In genomic region chr16:88728812-88729275, GRCm38 (mm10) we compare ENCODE assay signal across 24 mouse cellular contexts. TPM values are rescaled to one million over a fixed set of nuclear protein-coding genes. Genes with fewer than 3 reads are reported as not detected.
DNase-seq lines count a peak whose midpoint lies in the region; ATAC-seq and TF ChIP-seq lines count a peak whose summit lies in the region.
"Had no signal": no experiment of that assay in that cellular context is flagged by ENCODE, and none has a peak within 500 bp of the region (broad histone marks: within the 10 kb centered on the region; RNA-seq: fewer than 3 reads in every experiment).

Krtap13-1 (plus strand) TSS chr16:88728862.

- H3K9me3 ChIP-seq in forebrain, embryonic 14.5 days (replicated peaks; ENCODE audit: control insufficient read depth, low read length), result no peaks in the 10 kb centered on the region
- H3K9me3 ChIP-seq in forebrain, embryonic 11.5 days (ENCODE audit: control insufficient read depth, low read length), result no peaks in the 10 kb centered on the region
- H3K9me3 ChIP-seq in midbrain, postnatal 0 days (ENCODE audit: low read length), result no peaks in the 10 kb centered on the region
- H3K9me3 ChIP-seq in midbrain, embryonic 14.5 days (ENCODE audit: control insufficient read depth, low read length), result no peaks in the 10 kb centered on the region
- H3K9me3 ChIP-seq: embryonic facial prominence, embryonic 12.5 days; heart, embryonic 15.5 days; hindbrain, embryonic 15.5 days; limb, embryonic 15.5 days; midbrain, embryonic 12.5 days had no signal

- H3K4me2 ChIP-seq in forebrain, embryonic 14.5 days (ENCODE audit: low read length), result no peak within 1 kb of the TSS
- no peak within 1 kb of the TSS for H3K4me2 ChIP-seq in forebrain, embryonic 11.5 days (ENCODE audit: low read depth, low read length, severe bottlenecking)
- no peak within 1 kb of the TSS for H3K4me2 ChIP-seq in midbrain, postnatal 0 days (ENCODE audit: low read depth, low read length, poor library complexity, severe bottlenecking)
- H3K4me2 ChIP-seq in midbrain, embryonic 14.5 days (ENCODE audit: low read length), result no peak within 1 kb of the TSS
- H3K4me2 ChIP-seq: embryonic facial prominence, embryonic 12.5 days; heart, embryonic 15.5 days; hindbrain, embryonic 15.5 days; limb, embryonic 15.5 days; midbrain, embryonic 12.5 days had no signal

- WGBS in forebrain, embryonic 14.5 days, result 75% methylated on average over 4 of the region's 4 CpGs
- WGBS in forebrain, embryonic 11.5 days, result 85% methylated on average over 4 of the region's 4 CpGs
- WGBS in midbrain, postnatal 0 days, result 84% methylated on average over 4 of the region's 4 CpGs
- WGBS in midbrain, embryonic 14.5 days, result 86% methylated on average over 4 of the region's 4 CpGs

- no peak for TF ChIP-seq CTCF in midbrain, postnatal 0 days (IDR thresholded peaks at IDR 0.05)
- no peak for TF ChIP-seq CTCF in gastrocnemius, adult 2 months (IDR thresholded peaks at IDR 0.05)

- H3K4me3 ChIP-seq in forebrain, embryonic 14.5 days (ENCODE audit: low read depth, low read length), result no peak within 1 kb of the TSS
- H3K4me3 ChIP-seq in forebrain, embryonic 11.5 days (ENCODE audit: low read depth, low read length), result no peak within 1 kb of the TSS
- no peak within 1 kb of the TSS for H3K4me3 ChIP-seq in midbrain, postnatal 0 days (ENCODE audit: low read depth, low read length)
- H3K4me3 ChIP-seq in midbrain, embryonic 14.5 days (replicated peaks; ENCODE audit: low read depth, low read length), result no peak within 1 kb of the TSS
- H3K4me3 ChIP-seq in gastrocnemius, adult 2 months, result no peak within 1 kb of the TSS
- H3K4me3 ChIP-seq: embryonic facial prominence, embryonic 12.5 days; heart, embryonic 15.5 days; hindbrain, embryonic 15.5 days; limb, embryonic 15.5 days; midbrain, embryonic 12.5 days had no signal

- intact Hi-C loops in gastrocnemius, adult 2 months (cut with DNase I), result no loop called here
- intact Hi-C loops in heart, postnatal 36 days (cut with DNase I), result no loop called here

- no peak within 1 kb of the TSS for H3K27ac ChIP-seq in forebrain, embryonic 14.5 days (ENCODE audit: low read depth, low read length)
- H3K27ac ChIP-seq in forebrain, embryonic 11.5 days (ENCODE audit: low read depth, low read length), result no peak within 1 kb of the TSS
- no peak within 1 kb of the TSS for H3K27ac ChIP-seq in midbrain, postnatal 0 days (ENCODE audit: low read depth, low read length)
- no peak within 1 kb of the TSS for H3K27ac ChIP-seq in midbrain, embryonic 14.5 days (replicated peaks; ENCODE audit: low read depth, low read length)
- H3K27ac ChIP-seq in gastrocnemius, adult 2 months, result no peak within 1 kb of the TSS
- H3K27ac ChIP-seq: embryonic facial prominence, embryonic 12.5 days; heart, embryonic 15.5 days; hindbrain, embryonic 15.5 days; limb, embryonic 15.5 days; midbrain, embryonic 12.5 days; stomach, postnatal 0 days had no signal

- peak; percentile 10 for DNase-seq in forebrain, embryonic 14.5 days (ENCODE audit: low spot score)
- no peak for DNase-seq in forebrain, embryonic 11.5 days (ENCODE audit: low spot score)
- peak; percentile 42 for DNase-seq in midbrain, postnatal 0 days (ENCODE audit: low spot score)
- no peak for DNase-seq in midbrain, embryonic 14.5 days
- DNase-seq in gastrocnemius, adult 2 months, result peak; percentile 65
- DNase-seq in heart, postnatal 36 days, result no peak
- no peak for DNase-seq in spleen, adult 18-20 months
- DNase-seq in thymus, postnatal 4 days, result no peak
- DNase-seq: kidney, adult 18-20 months; kidney, postnatal 36 days; lung, adult 18-20 months; lung, postnatal 4 days; thymus, postnatal 36 days had no signal

- H3K36me3 ChIP-seq in forebrain, embryonic 14.5 days (ENCODE audit: control insufficient read depth, insufficient read depth, low read length), result no peaks in the 10 kb centered on the region
- H3K36me3 ChIP-seq in forebrain, embryonic 11.5 days (ENCODE audit: control insufficient read depth, insufficient read depth, low read length), result no peaks in the 10 kb centered on the region
- no peaks in the 10 kb centered on the region for H3K36me3 ChIP-seq in midbrain, postnatal 0 days (ENCODE audit: insufficient read depth, low read length)
- no peaks in the 10 kb centered on the region for H3K36me3 ChIP-seq in midbrain, embryonic 14.5 days (ENCODE audit: control insufficient read depth, insufficient read depth, low read length)
- H3K36me3 ChIP-seq: embryonic facial prominence, embryonic 12.5 days; heart, embryonic 15.5 days; hindbrain, embryonic 15.5 days; limb, embryonic 15.5 days; midbrain, embryonic 12.5 days had no signal

- H3K9ac ChIP-seq in forebrain, embryonic 14.5 days (ENCODE audit: low read length), result no peak within 1 kb of the TSS
- no peak within 1 kb of the TSS for H3K9ac ChIP-seq in forebrain, embryonic 11.5 days (ENCODE audit: low read length)
- H3K9ac ChIP-seq in midbrain, postnatal 0 days (replicated peaks; ENCODE audit: low read length, poor library complexity, severe bottlenecking), result no peak within 1 kb of the TSS
- no peak within 1 kb of the TSS for H3K9ac ChIP-seq in midbrain, embryonic 14.5 days (replicated peaks; ENCODE audit: low read length)
- H3K9ac ChIP-seq: embryonic facial prominence, embryonic 12.5 days; heart, embryonic 15.5 days; hindbrain, embryonic 15.5 days; limb, embryonic 15.5 days; midbrain, embryonic 12.5 days had no signal

- no peak; the same call in 1 of the 2 replicates for ATAC-seq in forebrain, embryonic 14.5 days
- ATAC-seq in forebrain, embryonic 11.5 days (replicated peaks; ENCODE audit: low FRiP score), result no peak
- no peak for ATAC-seq in midbrain, postnatal 0 days (ENCODE audit: low FRiP score)
- ATAC-seq in midbrain, embryonic 14.5 days (ENCODE audit: low FRiP score, low TSS enrichment), result no peak
- ATAC-seq: Patski had no signal

- no peaks in the 10 kb centered on the region for H3K4me1 ChIP-seq in forebrain, embryonic 14.5 days (ENCODE audit: control insufficient read depth, insufficient read depth, low read length)
- no peaks in the 10 kb centered on the region for H3K4me1 ChIP-seq in forebrain, embryonic 11.5 days (replicated peaks; ENCODE audit: control insufficient read depth, insufficient read depth, low read length)
- H3K4me1 ChIP-seq in midbrain, postnatal 0 days (ENCODE audit: insufficient read depth, low read length), result no peaks in the 10 kb centered on the region
- H3K4me1 ChIP-seq in midbrain, embryonic 14.5 days (ENCODE audit: control insufficient read depth, insufficient read depth, low read length), result no peaks in the 10 kb centered on the region
- H3K4me1 ChIP-seq: embryonic facial prominence, embryonic 12.5 days; heart, embryonic 15.5 days; hindbrain, embryonic 15.5 days; limb, embryonic 15.5 days; midbrain, embryonic 12.5 days had no signal

- H3K27me3 ChIP-seq in forebrain, embryonic 14.5 days (replicated peaks; ENCODE audit: control insufficient read depth, insufficient read depth, low read length), result no peaks in the 10 kb centered on the region
- no peaks in the 10 kb centered on the region for H3K27me3 ChIP-seq in forebrain, embryonic 11.5 days (ENCODE audit: control insufficient read depth, insufficient read depth, low read length)
- no peaks in the 10 kb centered on the region for H3K27me3 ChIP-seq in midbrain, postnatal 0 days (ENCODE audit: insufficient read depth, low read length)
- no peaks in the 10 kb centered on the region for H3K27me3 ChIP-seq in midbrain, embryonic 14.5 days (ENCODE audit: control insufficient read depth, insufficient read depth, low read length)
- H3K27me3 ChIP-seq: embryonic facial prominence, embryonic 12.5 days; heart, embryonic 15.5 days; hindbrain, embryonic 15.5 days; limb, embryonic 15.5 days; midbrain, embryonic 12.5 days had no signal

RNA-seq across cellular contexts. Expression of gene Krtap13-1, which starts in this region (rescaled TPM):
- polyA plus RNA-seq in forebrain, embryonic 14.5 days (2014; fragmentation: Nextera tagmentation; extraction: Ambion mirVana), result not detected in 2 replicates
- not detected in 2 replicates for polyA plus RNA-seq in forebrain, embryonic 11.5 days (2014; fragmentation: Nextera tagmentation; extraction: Ambion mirVana)
- total RNA-seq in midbrain, postnatal 0 days (2014; rRNA removed), result not detected in 2 replicates
- polyA plus RNA-seq in midbrain, postnatal 0 days (2015; fragmentation: Nextera tagmentation; extraction: Ambion mirVana), result not detected in 2 replicates
- not detected in 2 replicates for polyA plus RNA-seq in midbrain, embryonic 14.5 days (2014; fragmentation: Nextera tagmentation; extraction: Ambion mirVana)
- not detected for total RNA-seq in gastrocnemius, adult 2 months (2021)
- total RNA-seq in heart, postnatal 36 days (2021), result not detected
- total RNA-seq: common myeloid progenitor, adult 5-6 weeks; gastrocnemius, postnatal 4 days; left cerebral cortex, postnatal 10 days had no signal
- polyA plus RNA-seq: embryonic facial prominence, embryonic 12.5 days; heart, embryonic 15.5 days; hindbrain, embryonic 15.5 days; limb, embryonic 15.5 days; midbrain, embryonic 12.5 days; Patski; spleen, adult 2 months; stomach, postnatal 0 days had no signal

Comparison
In these comparisons a context has a peak if more than half of its experiments do, and no peak if none do; other contexts are left out.
1. Peak in DNase-seq in forebrain, embryonic 14.5 days; RNA of the gene not detected or under 1 TPM.
2. Peak in DNase-seq in midbrain, postnatal 0 days; RNA of the gene not detected or under 1 TPM.
3. Peak in DNase-seq in gastrocnemius, adult 2 months; RNA of the gene not detected or under 1 TPM.